Mouse (Mus musculus): Measurements from ENCODE around the gene Vps29.

The Vps29 gene

DNA sequence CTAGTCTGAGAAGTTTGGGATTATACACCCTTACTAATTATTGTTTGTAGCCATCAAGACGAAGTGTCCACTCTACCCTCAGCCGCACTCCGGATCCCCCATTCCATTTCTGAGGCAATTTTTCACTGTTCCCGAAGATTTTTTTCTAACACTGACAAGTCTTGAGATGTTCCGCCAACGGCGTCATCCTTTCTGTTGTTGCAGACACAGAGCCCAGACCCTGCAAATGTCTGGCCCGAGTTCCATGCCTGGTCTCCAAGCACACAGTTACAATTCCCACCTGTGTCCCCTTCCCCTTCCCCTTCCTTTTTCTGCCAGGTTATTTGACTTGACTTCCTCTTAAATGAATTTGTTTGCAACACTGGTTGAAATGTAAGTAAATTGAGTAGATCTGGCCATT, 45.7 kb downstream of the Vps29 start:
- no peak for DNase-seq (ENCODE audit: low spot score in 2 of 2)

DNA sequence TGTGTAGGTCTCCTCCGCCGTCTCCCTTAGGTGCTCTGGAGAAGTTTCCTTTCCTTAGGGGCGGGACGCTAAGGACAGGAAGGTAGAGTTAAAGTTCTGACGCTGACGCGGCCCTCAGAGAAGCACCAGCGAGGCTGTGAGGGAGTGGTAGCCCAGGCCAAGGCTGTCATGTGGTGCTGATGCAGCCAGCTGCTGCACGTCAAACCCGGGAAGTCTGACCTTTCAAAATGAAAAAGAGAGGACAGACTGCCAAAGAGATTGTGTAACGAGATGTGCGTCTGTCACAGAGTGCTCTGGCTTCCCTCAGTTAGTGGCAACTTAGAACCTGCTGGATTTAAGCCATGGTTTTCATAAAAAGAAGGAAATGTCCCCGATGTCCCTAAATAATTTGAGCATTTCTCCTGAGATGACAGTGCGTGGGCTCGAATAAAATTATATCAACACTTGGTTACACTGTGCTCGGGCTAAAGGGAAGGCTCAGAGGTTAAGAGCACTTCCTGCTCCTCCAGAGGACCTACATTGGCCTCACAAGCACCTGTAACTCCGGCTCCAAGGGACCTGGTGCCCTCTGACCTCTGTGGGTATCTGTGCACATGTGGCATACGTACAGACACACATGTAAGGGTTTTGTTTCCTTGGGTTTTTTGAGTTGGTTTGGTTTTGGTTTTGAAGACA, 46.6 kb downstream of the Vps29 start:
- DNase-seq (ENCODE audit: low spot score in 2 of 2): no peak

DNA sequence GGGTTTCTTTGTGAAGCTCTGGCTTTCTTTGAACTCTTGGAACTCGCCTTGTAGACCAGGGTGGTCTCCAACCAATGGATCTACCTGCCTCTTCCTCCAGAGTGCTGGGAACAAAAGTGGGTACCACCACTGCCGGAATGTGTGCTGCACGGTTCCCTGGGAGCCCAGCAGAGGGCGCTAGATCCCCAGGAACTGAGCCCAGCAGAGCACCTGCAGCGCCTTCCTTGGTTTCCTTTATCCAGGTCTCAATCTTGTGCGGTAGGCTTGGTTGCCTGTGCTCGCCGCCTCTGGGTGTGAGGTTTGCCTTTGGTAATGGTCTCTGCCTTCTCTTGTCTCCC, 47.1 kb downstream of the Vps29 start:
- peak; percentile 68 to 81 for DNase-seq (ENCODE audit: low spot score in 2 of 2)

DNA sequence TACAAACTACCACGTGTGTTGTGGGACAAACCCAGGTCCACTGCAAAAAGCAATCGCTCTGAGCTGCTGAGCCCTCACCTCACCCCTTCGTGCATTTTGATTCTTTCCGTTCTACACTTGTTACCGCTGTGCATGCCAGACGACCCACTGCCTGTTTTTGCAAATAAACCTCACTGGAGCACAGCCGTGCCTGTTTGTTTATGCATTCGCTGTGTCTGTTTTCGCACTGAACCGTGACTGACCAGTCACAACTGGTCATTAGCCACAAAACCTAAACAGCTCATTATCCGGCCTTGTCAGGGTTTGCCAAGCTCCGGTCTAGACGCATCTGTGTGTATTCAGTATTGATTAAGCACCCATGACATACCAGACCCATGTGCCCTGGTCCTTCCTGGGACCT, 48.0 kb downstream of the Vps29 start:
- no peak for DNase-seq (ENCODE audit: low spot score in 2 of 2)

DNA sequence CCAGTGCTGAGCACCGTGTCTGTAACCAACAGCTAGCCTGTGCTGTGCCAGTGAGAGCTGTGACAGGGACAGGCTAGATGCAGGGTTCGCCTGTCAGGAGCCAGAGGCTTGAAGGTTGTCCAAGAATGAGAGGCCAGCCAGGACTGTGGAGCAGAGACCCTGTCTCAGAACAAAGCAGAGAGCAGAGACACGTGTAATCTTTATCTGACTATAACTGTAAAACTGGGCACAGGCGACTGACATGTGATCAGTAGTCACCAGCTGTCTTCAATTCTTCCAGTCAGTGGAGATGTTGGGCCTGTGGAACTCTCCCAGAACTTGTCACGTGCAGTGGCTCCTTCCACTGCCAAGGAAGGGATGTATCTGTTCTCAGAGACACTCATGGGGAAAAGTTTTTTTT, 48.6 kb downstream of the Vps29 start:
- peak in 1 of 2 experiments; percentile 44 for DNase-seq (ENCODE audit: low spot score in 2 of 2)

DNA sequence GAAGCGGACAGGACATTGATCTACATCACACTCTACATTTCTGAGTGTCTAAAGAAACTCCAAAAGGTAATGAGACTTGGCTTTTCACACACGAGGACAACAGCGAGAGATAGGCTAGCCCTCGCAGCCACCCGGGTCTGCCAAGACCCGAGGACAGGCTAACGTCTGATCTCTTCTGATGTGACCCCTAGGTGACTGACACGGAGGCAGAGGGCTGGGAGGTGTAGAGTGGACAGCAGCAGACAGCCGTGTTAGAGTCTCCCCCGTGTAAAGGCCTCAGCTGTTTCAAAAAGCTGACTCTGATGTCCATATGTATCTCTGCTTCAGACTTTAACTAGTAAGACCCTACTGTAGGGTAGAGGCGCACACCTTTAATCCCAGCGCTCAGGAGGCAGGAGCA, 49.2 kb downstream of the Vps29 start:
- DNase-seq (ENCODE audit: low spot score in 2 of 2): no peak

DNA sequence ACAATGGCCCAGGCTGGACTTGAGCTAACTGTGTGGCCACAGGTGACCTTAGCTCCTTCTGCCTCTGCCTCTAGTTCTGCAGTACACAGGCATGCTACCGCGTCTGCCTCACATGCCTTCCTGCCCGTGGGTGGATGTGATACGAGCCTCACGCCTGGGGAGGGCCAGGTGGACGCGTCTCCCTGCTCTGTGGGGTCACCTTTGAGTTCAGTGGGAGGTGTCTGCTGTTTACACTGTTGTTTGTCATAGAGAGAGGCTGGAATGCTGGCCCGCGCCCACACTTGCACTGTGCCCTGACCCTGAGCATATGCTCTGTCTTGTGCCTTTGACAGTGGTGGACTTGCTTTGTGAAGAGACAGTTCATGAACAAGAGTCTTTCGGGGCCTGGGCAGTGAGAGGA, 51.4 kb downstream of the Vps29 start:
- DNase-seq (ENCODE audit: low spot score in 2 of 2): no peak

DNA sequence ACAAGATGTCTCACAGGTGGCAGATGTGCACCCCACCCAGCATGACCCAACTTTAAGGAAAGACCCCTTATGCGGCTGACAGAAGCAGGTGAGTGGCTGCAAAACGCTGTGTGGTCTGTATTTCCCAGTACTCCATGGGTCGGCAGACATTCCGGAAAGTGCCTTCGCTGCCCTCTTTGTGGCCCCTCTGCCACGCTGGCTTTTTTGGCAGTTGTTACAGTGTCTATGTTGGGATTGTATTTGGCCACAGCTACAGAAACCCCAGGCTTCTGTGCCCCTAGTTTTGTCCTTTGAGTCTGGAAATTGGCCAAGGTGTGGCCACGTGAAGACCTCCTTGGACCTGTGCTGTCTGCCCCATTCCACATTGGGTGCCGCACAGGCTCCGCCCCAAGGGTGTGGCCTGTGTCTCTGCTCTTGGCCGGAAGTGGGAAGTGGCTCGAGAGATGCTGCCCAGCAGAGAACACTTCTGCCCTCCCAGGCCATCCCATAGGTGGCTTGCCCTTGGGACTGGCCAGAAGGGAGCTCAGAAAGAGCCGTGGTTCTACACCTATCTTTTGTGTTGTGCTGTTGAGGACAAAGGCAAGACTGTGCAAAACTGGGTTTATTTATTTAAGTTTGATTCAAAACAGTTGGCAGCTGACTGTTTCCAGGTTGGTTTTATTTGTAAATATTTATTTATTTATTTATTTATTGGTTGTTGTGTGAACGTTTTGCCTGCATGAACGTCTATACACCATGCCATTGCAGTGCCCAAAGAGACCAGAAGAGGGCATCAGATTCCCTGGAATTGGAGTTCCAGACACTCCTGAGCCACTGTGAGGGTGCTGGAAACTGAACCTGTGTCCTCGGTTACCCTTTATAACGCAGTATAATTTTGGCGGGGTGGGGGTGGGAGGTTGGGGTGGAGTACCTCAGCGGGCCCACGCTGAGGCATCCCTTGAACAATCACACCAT, 55.8 kb downstream of the Vps29 start:
- DNase-seq (ENCODE audit: low spot score in 2 of 2): no peak

DNA sequence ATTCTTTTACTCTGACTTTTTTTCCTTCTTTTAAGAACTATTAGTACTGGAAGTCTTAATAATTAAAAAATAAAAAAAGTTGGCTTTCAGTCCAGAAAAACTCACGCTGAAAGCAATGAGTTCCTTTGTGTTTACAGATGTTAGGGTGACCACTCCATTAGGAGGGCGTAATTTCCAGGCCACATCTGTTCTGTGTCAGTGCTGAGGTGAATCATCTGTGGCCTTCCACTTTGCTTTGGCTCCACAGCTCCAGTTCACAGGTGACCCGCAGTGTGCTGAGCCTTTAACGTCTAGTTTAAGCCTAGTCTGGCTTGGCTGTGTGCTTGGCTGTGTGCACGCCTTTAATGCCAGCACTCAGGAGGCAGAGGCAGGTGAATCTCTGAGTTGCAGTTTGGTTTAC, 57.7 kb downstream of the Vps29 start:
- no peak for DNase-seq (ENCODE audit: low spot score in 2 of 2)

DNA sequence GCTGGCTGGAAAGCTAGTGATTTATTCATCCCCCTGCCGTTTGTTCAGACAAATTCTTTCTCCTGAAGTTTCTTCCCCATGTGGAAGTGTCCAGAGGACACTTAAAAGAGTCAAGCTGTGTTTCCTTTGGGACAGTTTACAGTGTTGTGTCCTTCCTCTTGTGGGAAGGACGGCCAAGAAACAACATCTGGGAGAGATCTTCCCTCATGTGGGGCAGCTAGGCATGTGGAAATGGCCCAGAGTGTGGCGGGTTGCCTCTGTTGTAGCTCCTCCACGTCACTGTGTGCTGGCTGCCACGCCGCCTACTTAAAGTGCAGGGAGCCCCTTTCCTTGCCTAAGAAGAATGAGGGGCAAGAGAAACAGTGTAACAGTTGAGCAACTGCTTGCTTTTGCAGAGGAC, 58.7 kb downstream of the Vps29 start:
- no peak for DNase-seq (ENCODE audit: low spot score in 2 of 2)

DNA sequence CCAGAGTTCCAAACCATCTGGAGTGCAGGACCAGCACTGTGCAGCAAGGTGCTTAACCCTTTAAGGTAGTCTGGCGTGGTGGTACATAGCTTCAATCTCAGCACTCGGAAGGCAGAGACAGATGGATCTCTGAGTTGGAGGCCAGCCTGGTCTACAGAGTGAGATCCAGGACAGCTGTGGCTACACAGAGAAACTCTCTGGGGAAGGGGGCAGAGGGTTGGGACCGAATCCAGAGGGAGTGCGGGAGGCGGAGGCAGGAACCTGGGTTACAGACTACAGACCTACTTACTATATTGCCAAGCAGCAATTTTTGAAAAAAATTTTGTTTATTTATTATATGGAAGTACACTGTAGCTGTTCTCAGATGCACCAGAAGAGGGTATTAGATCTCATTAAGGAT, 60.2 kb downstream of the Vps29 start:
- no peak for DNase-seq (ENCODE audit: low spot score in 2 of 2)
